Mouse (Mus musculus) spleen, postnatal 4 days (tissue): ENCODE measurements around the gene Pnpo.

Source experiments
- DNase-seq, 2 experiments: peaks; one replicate each; pipeline ENCODE4 v3.0.0; 2022; ENCODE audit warnings: low spot score in 2 of 2

The Pnpo gene

GRCm38 (mm10) chr11:96906431-96907161 is 37.2 kb downstream of the Pnpo start:
- no peak for DNase-seq

DNA sequence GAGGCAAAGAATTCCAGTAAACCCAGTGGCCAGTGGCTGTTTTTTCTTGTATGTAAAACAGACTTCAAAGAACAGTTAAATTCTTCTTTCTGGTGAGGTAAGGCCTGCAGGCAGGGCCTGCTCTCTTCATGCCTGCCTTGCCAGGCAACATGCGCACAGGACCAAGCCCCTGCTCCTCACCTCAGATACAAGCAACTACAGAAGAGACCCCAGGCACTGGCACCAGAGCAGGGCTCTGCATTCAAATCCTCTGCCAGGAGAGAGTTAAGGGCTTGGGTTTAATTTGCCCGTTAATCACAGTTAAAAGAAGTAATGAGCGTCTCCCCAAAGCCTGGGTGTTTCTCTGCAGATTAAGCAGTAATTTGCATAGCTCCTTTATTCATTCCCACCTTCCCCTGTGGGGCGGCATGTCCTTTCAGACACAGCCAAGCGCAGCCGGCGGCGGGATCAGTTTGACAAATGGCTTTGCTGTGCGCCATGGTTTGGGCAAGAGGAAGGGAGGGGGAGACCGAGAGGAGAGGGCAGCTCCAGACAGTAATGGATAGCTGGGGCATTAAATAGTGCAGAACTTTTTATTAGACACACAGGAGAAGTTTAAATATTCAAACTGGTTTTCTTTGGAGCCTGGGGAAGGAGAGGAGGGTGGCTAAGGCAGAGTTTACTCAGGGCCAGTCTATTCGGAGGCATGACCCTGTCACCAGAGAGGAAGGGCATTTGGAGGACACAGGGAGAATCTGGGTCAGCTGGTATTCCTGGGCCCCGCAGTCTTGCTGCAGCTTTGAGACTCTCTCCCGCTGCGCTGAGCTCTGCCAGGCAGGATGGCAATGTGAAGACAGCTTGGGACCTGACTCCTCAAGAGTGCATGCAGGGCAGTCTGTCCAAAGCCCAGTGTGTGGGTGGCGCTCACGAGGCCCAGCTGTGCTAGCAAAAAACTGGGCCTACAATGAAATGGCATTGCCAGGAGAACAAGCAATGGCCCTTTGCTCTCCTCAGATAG is 40.8 kb downstream of the Pnpo start:
- DNase-seq: no peak

- no peak for DNase-seq
These were observed 42.5 kb downstream of the Pnpo start for GRCm38 (mm10) chr11:96901332-96901731.

DNA sequence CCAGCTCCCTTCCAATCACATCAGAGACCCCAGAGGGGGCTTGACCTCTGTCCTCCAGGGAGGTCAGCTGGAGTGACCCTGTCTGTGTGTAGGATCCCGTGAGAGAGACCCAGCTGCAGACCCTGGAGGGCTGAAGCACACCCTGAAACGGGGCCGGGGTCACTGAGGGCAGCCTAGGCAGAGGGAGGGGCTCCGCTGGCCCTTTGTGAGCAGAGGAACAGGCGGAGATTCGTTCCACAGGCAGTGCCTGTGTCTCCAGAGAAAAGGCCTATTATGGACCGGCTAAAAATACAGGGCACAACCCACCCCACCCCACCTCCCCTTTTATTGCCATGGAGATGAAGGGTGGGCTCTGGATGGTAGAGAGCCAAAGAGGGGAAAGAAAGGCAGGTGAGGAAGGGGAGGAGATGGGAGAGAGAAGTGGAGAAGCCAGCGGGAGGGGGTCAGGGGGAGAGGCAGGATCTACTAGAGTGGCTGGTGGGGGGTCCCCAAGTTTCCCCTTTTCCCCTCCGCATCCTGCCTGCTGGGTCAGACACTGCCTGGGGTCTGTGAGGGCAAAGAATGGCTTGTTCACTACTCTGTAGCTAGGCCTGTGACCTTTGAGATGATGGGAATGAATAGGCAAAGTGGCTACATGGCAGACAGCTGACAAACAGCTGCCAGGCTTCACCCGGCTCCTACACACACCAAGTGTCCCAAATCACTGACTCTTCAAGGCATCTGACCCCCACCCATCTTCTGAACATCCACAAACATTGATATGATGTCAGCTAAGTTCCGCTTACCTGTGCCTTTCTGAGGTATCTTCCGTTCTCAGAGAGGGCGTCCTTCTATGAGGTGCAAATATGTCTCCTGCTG is 44.1 kb downstream of the Pnpo start:
- no peak for DNase-seq

DNA sequence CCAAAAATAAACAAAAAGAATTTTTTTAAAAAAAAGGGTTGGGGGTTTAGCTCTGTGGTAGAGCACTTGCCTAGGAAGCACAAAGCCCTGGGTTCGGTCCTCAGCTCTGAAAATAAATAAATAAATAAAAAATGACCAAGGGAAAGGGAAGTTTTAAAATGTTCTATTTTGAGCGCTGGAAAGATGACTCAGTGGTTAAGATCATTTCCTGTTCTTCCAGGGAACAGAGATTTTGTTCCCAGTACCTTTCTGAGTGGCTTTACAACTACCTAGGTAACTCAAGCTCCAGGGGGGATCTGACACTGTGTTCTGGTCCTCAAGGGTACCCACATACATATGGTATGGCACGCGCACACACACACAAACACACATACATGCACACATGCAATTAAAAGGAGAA is 47.9 kb downstream of the Pnpo start:
- no peak for DNase-seq

DNA sequence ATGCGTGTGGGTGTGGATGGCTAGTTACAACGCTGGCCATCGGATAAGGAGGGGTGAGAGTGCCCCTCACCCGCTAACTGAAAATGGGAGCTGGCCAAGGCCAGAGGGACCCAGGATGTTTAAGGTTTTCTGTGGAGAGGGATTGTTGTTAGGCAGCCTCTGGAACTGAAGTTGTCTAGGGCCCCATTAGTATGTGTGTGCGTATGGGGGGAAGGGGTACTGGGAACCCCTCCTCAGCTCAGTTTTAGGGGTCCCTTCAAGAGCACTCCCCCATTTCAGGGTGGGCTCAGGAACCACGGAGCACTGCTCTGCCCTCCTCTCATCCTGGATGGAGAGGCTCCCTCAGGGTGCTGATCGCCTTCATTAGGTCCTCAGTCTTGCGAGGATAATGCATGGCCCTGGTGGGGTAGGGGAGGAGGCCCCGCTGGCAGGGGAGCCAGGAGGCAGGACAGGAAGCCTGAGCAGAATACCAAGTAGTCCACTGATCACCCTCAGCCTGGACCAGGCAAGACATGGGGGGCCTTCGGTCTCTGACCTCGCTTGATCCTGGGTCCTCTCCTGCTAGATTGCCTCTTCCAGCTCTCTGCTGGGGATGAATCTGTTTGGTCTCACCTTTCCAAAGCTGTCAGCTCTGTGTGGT is 50.5 kb downstream of the Pnpo start:
- DNase-seq: no peak

DNA sequence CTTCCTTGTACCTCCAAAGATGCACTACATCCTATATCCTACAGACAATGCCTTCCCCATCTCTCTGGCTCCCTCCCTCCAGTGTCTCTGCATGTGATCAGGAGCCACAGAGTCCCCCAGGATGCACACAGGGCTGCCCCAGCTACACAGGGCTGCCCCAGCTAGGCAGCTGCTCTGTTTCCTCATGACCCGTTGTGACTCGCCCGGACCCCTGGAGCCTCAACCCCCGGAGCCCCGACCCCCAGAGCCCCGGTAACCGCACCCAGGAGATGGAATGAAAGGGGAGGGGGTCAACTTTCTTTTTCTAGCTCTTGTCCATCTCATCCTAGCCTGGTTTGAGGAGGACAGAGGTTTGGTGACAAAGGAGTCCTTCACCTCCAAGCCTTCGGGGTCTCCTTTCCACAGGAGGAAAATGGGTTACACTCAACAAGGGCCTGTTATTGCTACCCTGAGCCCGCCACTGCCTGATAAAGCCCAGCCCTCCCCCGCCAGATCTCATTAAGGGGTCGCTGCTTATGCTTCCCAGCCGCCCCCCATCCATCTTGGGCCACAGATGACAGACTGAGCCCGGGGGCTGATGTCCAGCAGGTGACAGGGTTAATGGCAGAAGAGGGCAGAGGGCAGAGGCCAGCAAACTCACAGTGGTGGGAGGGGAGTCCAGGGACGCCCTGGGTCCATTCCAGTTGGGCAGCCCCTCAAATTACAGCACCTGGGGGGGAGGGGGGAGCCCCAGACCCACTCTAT is 51.8 kb downstream of the Pnpo start:
- DNase-seq: no peak
